Mouse (Mus musculus) forebrain, embryonic 11.5 days (tissue): Measurements from ENCODE around the gene Clk4. TPM values are rescaled to one million over a fixed set of nuclear protein-coding genes. Genes with fewer than 3 reads are reported as not detected.

Experiments used
- ATAC-seq: fragments of 200-750 bp; cut with Nextera tagmentation; replicated peaks from 2 replicates; pipeline ENCODE4 v1.8.0; 2017; ENCODE audit warnings: moderate TSS enrichment; ENCODE audit not compliant: low FRiP score
- DNase-seq: peaks from one replicate; pipeline ENCODE4 v3.0.0-alpha.2; 2017; ENCODE audit warnings: low spot score
- H3K27ac ChIP-seq: fragments of 300-500 bp; sonication (generic); 2 replicates; pipeline ENCODE4 v1.5.1; 2014; ENCODE audit warnings: low read depth, low read length
- H3K27me3 ChIP-seq: fragments of 300-500 bp; sonication (generic); 2 replicates; pipeline ENCODE4 v1.6.1; 2014; ENCODE audit warnings: mild to moderate bottlenecking, low read length, mixed read lengths; ENCODE audit not compliant: control insufficient read depth, insufficient read depth
- H3K36me3 ChIP-seq: fragments of 300-500 bp; sonication (generic); 2 replicates; pipeline ENCODE4 v1.6.1; 2014; ENCODE audit warnings: mild to moderate bottlenecking, low read length, moderate library complexity, mixed read lengths; ENCODE audit not compliant: control insufficient read depth, insufficient read depth
- H3K4me1 ChIP-seq: fragments of 300-500 bp; sonication (generic); replicated peaks from 2 replicates; pipeline ENCODE4 v1.6.1; 2014; ENCODE audit warnings: low read length, mixed read lengths; ENCODE audit not compliant: control insufficient read depth, insufficient read depth
- H3K4me2 ChIP-seq: fragments of 300-500 bp; sonication (generic); 2 replicates; pipeline ENCODE4 v1.6.1; 2014; ENCODE audit warnings: low read depth, mild to moderate bottlenecking, low read length, moderate library complexity, mixed read lengths; ENCODE audit not compliant: severe bottlenecking
- H3K4me3 ChIP-seq: fragments of 300-500 bp; sonication (generic); 2 replicates; pipeline ENCODE4 v1.5.1; 2014; ENCODE audit warnings: low read depth, low read length
- H3K9ac ChIP-seq: fragments of 300-500 bp; sonication (generic); 2 replicates; pipeline ENCODE4 v1.6.1; 2014; ENCODE audit warnings: low read length
- H3K9me3 ChIP-seq: fragments of 300-500 bp; sonication (generic); 2 replicates; pipeline ENCODE4 v1.6.1; 2016; ENCODE audit warnings: low read length, mixed read lengths; ENCODE audit not compliant: control insufficient read depth
- WGBS: fragments of 180-500 bp; shearing (Covaris S2); extraction: QIAGEN DNeasy Blood & Tissue Kit; methylation state at CpG from one replicate; pipeline ENCODE4 v1.1.7; 2014; 5-methylcytosine and 5-hydroxymethylcytosine counted together
- polyA plus RNA-seq: library from polyadenylated mRNA; unstranded; fragments of >200 nt; fragmentation: Nextera tagmentation; extraction: Ambion mirVana; gene quantifications from 2 replicates; pipeline ENCODE4 v1.2.1, GENCODE M21; 2014

Clk4 gene
- polyA plus RNA-seq, 1 experiment from 2014 or later, result 142 TPM

- no peaks in the 10 kb centered on the region for H3K9me3 ChIP-seq
- H3K4me3 ChIP-seq, result no peak overlapping the region
- H3K27ac ChIP-seq, result no peak overlapping the region
- peaks cover 3% of the 10 kb centered on the region; the same call in 1 of the 2 replicates for H3K27me3 ChIP-seq
- no peaks in the 10 kb centered on the region for H3K36me3 ChIP-seq
- ATAC-seq (no peak), DNase-seq (no peak)
- H3K4me1 ChIP-seq, result 0 out of 2 replicates have a peak, but pooled peaks cover 2% of the 10 kb centered on the region
- no peak overlapping the region for H3K9ac ChIP-seq
- 73% methylated on average over 2 of the region's 2 CpGs for WGBS
- H3K4me2 ChIP-seq, result no peak overlapping the region
These were observed 32.5 kb downstream of the Clk4 start for GRCm38 (mm10) chr11:51293956-51294530.

- DNase-seq (no peak), ATAC-seq (no peak)
- H3K27me3 ChIP-seq, result peaks cover 3% of the 10 kb centered on the region; the same call in 1 of the 2 replicates
- 0 out of 2 replicates have a peak, but pooled peaks cover 2% of the 10 kb centered on the region for H3K4me1 ChIP-seq
- no peak overlapping the region for H3K27ac ChIP-seq
- H3K36me3 ChIP-seq, result no peaks in the 10 kb centered on the region
- H3K4me2 ChIP-seq, result no peak overlapping the region
- H3K9me3 ChIP-seq, result no peaks in the 10 kb centered on the region
- WGBS, result 86% methylated on average over 3 of the region's 3 CpGs
- H3K9ac ChIP-seq, result no peak overlapping the region
- H3K4me3 ChIP-seq, result no peak overlapping the region
These were observed 34.2 kb downstream of the Clk4 start for GRCm38 (mm10) chr11:51295742-51296141.

- no peak for ATAC-seq
- H3K27me3 ChIP-seq, result no peaks in the 10 kb centered on the region
- no peaks in the 10 kb centered on the region for H3K9me3 ChIP-seq
- 83% methylated on average over 4 of the region's 4 CpGs for whole genome bisulfite sequencing
- 0 out of 2 replicates have a peak, but pooled peaks cover 2% of the 10 kb centered on the region for H3K4me1 ChIP-seq
- H3K4me3 ChIP-seq, result no peak overlapping the region
- no peak overlapping the region for H3K4me2 ChIP-seq
- H3K36me3 ChIP-seq, result no peaks in the 10 kb centered on the region
- H3K27ac ChIP-seq, result no peak overlapping the region
- DNase-seq, result no peak
- H3K9ac ChIP-seq, result no peak overlapping the region
These were observed 37.2 kb downstream of the Clk4 start for GRCm38 (mm10) chr11:51298691-51299090.

- WGBS, result 92% methylated on average over 5 of the region's 5 CpGs
- no peaks in the 10 kb centered on the region for H3K9me3 ChIP-seq
These were observed 40.9 kb downstream of the Clk4 start for GRCm38 (mm10) chr11:51302396-51302795.

GRCm38 (mm10) chr11:51303981-51304553 lies 42.5 kb downstream of the Clk4 start:
- Histone ChIP-seq H3K9me3 (no peaks in the 10 kb centered on the region), H3K4me1 (no peaks in the 10 kb centered on the region), H3K4me3 (no peak overlapping the region), H3K4me2 (no peak overlapping the region), H3K36me3 (no peaks in the 10 kb centered on the region), H3K27me3 (no peaks in the 10 kb centered on the region), H3K9ac (no peak overlapping the region), H3K27ac (no peak overlapping the region)
- no peak for DNase-seq
- ATAC-seq, result no peak
- 76% methylated on average over 12 of the region's 12 CpGs for WGBS

More at GRCm38 (mm10) chr11:51302396-51302795, 40.9 kb downstream of the Clk4 start:
- H3K4me2 ChIP-seq, result no peak overlapping the region
- no peaks in the 10 kb centered on the region for H3K27me3 ChIP-seq
- H3K9ac ChIP-seq, result no peak overlapping the region
- no peak for DNase-seq
- no peak for ATAC-seq
- H3K36me3 ChIP-seq, result no peaks in the 10 kb centered on the region
- no peak overlapping the region for H3K27ac ChIP-seq
- no peak overlapping the region for H3K4me3 ChIP-seq
- H3K4me1 ChIP-seq, result no peaks in the 10 kb centered on the region

- H3K4me3 ChIP-seq, result no peak overlapping the region
- ATAC-seq (no peak), DNase-seq (no peak)
- H3K27me3 ChIP-seq, result no peaks in the 10 kb centered on the region
- H3K9me3 ChIP-seq, result no peaks in the 10 kb centered on the region
- no peaks in the 10 kb centered on the region for H3K36me3 ChIP-seq
- no peak overlapping the region for H3K4me2 ChIP-seq
- WGBS, result 75% methylated on average over 5 of the region's 5 CpGs
- no peaks in the 10 kb centered on the region for H3K4me1 ChIP-seq
- H3K9ac ChIP-seq, result no peak overlapping the region
- no peak overlapping the region for H3K27ac ChIP-seq
These were observed 46.8 kb downstream of the Clk4 start for GRCm38 (mm10) chr11:51308306-51308705.

GRCm38 (mm10) chr11:51311846-51312245 lies 50.3 kb downstream of the Clk4 start:
- no peak overlapping the region for H3K9ac ChIP-seq
- no peaks in the 10 kb centered on the region for H3K36me3 ChIP-seq
- no peak overlapping the region for H3K4me2 ChIP-seq
- no peaks in the 10 kb centered on the region for H3K4me1 ChIP-seq
- H3K27me3 ChIP-seq, result no peaks in the 10 kb centered on the region
- ATAC-seq (no peak), DNase-seq (no peak)
- 82% methylated on average over 8 of the region's 8 CpGs for WGBS
- H3K9me3 ChIP-seq, result no peaks in the 10 kb centered on the region
- H3K27ac ChIP-seq, result no peak overlapping the region
- H3K4me3 ChIP-seq, result no peak overlapping the region

- no peak for DNase-seq
- 77% methylated on average over 7 of the region's 7 CpGs for WGBS
These were observed 54.7 kb downstream of the Clk4 start for GRCm38 (mm10) chr11:51315991-51316810.

More at GRCm38 (mm10) chr11:51315991-51316810, 54.7 kb downstream of the Clk4 start:
- Histone ChIP-seq H3K9me3 (no peaks in the 10 kb centered on the region; the same call in 1 of the 2 replicates), H3K4me3 (no peak overlapping the region), H3K9ac (no peak overlapping the region), H3K27me3 (no peaks in the 10 kb centered on the region), H3K4me1 (no peaks in the 10 kb centered on the region), H3K4me2 (no peak overlapping the region), H3K27ac (no peak overlapping the region), H3K36me3 (no peaks in the 10 kb centered on the region)
- ATAC-seq, result no peak
